Mouse (Mus musculus) right cerebral cortex, postnatal 36 days (tissue): Measurements from ENCODE around the gene Rhbdl2.

ENCODE experiments used
- DNase-seq, 2 experiments: peaks; one replicate each; pipeline ENCODE4 v3.0.0; 2022; ENCODE audit warnings: low spot score in 2 of 2, mixed read lengths in 1 of 2

Rhbdl2 gene

DNA sequence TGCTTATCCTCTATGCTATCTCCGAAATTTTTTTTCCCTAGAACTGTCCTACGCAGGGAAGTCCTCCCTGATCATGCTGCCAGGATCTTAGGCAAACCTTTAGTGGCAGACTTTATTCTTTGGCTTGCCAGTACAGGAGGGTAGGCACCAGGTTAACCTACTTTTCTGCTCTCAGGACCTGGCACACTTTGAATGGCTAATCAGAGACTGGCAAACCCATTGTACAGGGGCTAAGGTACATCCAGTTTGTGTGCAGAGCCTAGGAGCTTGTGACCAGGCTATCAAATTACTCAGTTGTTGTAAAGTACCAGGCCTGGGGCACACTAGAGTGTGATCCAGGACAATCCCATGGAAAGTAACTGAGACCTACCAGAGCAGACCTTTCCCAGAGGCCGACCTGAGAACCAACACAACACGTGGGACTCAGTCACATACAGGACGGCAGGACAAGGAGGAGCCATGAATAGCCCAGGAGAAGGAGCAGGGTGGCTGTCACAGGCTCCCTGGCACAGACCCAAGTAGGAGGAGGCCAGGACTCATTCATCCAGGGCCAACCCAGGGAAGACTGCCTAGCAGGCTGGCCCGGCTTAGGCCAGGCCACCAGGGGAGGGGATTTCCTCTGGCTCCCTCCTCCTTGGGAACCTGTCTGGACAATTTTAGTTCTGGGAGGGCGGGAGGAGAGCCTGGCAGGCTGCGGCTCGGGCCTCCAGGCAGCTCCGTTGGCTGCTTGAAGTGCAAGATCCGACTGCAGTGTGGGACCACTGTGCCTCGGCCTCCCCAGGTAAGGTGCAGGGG is at the start of gene Rhbdl2:
TSS of gene Rhbdl2 (plus strand) at position 684 of the 795 bp plus-strand sequence.
- peak; percentile 19 to 31 for DNase-seq

DNA sequence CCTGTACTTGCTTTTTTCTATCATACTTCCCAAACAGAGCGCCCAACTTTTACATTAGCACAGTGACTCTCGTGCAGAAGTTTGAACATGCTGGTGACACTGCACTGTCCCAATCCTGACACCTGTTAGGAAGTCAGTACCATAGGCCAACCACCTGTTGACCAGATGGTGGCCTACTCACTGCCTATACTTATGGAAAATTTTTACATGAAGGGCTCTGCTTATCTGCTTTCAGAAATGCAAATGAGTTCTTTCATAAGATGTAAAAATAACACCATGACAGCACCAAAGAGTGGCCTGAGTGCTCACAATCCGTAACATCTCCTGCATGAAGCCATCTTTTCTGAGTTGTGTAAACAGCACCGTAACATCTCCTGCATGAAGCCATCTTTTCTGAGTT is 49.0 kb upstream of the Rhbdl2 start:
- no peak for DNase-seq

DNA sequence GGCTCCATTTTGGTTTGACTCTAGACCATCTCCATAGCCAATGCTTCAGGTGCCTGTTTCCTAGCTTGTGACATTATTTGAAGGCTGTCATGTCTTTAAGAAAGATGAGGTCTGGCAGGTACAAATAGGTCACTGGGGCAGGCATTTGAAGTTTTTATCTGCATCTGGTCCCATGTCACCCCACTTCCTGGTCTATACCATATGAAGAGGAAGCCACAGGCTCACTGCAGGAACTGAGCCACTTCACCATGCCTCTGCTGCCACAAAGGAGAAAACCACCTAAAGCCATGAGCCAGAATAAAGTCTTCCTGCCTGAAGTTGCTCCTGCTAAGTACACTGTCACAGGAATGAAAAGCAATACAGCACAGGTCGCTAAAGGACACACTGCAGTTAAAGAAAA is 44.8 kb upstream of the Rhbdl2 start:
- no peak for DNase-seq

DNA sequence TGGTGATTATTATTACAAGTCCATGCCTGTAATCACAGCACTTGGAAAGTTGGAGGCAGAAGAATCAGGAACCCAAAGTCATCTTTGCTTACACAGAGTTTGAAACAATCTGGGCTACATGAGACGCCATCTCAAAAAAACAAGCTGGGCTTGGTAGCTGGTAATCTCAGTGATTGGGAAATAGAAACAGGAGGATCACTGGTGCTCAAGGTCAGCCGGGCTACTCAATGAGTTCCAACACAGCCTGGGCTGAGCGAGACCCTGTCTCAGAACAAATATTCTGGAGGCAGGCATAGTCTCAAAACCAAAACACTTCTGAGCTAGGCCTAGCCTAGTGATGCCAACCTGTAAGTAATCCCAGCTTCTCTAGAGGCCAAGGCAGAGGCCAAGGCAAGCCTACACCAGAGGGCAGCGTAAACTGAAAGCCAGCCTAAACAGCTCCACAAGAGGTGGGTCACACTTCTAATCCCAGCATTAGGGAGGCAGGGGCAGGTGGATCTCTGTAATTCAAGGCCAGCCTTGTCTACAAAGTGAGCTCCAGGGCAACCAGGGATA is 42.4 kb upstream of the Rhbdl2 start:
- DNase-seq: no peak

DNA sequence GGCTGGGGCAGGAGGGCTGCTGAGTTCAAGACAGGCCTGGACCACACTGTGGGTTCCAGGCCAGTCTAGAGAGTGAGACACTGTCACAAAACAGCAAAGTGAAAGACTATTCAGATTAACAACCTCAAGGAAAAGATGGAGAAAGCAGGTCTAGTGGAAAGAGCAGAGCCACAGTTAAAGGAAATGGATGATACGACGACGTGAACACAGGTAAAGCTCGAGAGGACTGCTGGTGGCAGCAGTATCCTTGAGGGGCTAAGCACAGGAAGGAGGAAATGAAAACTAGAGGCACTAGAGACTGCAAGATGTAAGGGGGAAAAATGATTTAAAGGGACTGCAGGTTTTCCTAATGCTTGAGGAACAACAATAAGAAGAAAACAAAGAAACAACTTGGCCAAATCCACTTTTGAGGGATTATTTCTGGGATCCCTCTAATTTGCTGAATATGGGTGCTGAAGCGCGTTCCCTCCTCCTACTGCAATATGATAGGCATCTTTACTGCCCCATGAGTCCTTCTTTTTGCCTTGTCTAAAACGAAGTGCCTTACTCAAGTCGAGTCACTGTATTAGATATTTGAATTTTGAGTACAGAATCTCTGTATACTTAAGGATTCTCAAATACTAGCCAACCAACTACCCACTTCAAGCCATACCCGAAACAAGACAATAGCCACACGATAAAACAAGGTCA is 38.8 kb upstream of the Rhbdl2 start:
- DNase-seq: no peak

DNA sequence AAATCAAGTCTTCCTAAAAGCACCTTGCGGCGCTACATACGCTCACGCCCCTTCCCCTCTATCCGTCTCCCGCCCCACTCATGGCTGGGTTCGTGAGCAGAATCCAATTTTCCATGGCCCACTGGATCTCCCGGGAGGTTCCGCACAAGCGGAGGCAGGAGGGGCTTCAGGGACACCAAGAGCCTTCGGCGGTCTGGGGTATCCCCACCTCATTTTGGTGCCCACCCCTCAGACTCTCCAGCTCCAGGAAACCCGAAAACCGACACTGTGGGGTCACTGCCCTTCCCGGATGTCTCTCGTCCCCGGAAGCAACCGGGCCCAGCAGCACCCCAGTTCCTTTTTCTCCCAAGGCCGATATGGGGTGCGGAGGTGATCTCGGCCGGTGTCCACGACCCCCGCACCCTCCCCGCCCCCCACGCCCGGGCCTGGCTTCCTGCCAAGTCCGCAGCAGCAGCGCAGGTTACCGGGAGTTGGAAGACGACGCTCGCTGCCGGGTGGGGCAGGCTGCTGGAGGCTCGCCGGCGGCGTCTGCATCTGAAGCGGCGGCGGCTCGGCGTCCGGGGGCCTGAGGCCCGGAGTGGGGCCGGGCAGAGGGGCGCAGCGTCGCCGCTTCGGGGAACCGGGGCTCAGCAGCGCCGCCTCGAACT is 38.1 kb upstream of the Rhbdl2 start:
- no peak for DNase-seq

DNA sequence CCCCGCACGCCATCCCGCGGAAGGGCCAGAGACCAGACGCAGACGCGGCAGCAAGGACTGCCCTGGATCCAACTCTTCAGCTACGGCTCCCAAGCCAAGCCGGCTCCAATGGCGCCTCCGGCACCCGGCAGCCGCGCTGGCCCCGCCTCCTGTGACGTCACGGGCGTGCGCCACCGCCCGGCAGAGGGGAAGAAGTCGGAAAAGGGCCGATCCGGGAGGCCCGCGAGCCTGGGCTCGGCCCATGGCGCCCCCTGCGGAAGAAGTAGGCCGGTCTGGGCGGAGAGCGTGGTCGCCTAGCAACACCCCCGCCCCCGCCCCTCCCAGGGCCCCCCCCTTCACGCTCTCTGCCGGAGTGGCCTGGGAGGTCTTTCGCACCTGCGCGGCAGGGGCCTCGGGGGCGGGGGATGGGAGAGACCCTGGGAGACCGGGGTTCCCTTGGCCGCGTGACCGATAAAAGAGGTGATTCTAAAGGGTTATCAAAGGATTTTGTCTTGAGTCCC is 37.5 kb upstream of the Rhbdl2 start, which contains the start of gene Akirin1:
TSS of gene Akirin1 (minus strand) at position 194 of the 500 bp plus-strand sequence.
- DNase-seq: peak; percentile 94 to 96

DNA sequence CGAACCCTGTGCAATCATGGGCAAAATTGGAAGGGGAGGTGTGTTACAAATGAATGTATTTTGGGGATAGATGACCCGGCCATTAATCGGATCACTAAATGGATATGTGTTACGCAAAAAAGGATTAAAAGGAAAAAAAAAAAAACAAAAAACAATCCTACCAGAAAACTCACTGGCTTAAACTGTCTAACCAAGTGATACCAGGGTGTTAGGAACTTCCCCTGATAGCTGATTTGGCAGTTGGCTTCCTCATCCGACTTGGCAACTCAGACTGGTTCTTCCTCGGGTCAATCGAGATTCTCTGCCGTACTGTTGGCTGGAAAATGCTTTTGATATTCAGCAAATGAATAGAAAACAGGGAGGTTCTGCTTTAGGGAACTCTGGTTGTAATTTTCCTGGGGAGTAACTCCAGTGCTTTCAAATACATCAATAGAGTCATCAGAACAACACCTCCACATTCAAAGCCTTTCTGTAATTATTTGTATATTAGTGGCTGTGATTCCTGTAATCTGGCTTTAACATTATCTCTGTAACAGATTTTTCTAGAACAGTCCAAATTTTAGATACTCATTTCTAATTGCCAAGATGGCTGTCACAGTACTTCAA is 36.9 kb upstream of the Rhbdl2 start:
- DNase-seq: no peak

DNA sequence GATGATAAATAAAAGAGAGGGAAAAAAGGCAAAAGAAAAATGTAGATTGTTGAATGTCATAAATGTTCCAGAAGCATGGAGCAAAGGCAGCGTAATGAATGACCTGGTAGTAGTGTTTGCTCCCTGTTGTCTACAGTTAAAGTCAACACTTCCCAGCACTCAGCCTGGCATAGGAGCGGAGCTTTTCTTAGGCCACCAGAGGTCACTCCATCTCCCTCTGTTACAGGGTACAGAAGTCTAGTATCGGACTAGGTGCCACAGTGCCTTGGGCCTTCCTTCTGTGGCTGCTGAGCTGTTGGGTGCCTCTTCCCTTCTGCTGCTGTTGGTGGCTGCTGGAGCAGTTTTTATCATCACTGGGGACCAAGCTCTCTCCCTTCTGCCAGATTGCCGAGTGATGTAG is 29.4 kb upstream of the Rhbdl2 start:
- no peak for DNase-seq

DNA sequence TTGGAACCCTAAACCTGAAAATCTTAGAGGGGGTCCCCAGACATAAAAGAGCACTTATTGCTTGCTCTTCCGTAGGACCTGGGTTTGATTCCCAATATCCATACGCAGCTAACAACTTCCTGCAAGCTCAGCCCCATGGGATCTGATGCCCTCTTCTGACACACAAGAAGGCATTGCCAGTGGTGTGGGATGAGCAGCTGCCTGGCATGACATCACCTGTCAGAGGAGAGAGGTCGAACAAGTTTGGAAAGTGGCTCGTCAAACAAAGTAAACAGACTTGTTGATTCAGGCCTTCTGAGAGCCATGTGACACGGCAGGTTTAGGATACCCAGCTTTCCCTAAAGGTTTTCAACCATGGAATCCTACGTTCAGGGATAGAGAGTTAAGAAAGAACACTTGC is 22.6 kb upstream of the Rhbdl2 start:
- no peak for DNase-seq

DNA sequence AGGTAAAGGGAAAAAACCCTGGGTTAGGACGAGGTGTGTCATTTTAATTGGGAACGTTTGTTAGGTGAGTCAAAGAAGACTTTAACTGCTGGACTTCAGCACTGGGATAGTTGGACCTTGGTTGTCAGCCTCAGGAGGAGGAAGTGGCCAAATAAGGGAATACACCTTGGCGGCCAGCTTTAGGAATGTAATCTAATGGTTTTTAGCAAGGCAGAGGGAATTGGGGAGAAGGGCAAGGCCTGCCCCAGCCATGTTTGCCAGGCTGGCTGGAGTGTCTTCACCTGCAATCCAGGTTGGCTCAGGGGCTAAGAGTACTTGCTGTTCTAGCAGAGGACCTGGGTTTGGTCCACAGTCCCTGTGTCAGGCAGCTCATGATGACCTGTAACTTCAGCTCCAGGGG is 19.9 kb upstream of the Rhbdl2 start:
- DNase-seq: no peak

DNA sequence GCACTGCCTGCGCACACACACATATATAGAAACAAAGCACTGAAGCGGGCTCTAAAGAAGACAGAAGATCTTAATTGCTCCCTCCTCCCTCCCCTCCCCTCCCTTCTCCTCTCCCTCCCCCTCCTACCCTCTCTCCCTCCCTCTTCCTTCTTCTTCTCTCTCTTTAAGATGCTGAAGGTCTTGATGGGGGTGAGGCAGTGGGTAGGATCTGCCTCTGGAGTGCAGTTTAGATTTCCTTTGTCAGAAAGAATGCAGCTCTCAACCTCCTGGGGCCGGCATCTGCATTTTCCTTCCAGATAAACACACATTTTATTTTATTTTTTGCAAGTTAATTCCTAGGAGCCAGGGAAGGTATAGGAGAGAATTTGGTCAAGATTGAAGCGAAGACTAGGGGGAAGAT is 19.4 kb upstream of the Rhbdl2 start:
- no peak for DNase-seq

DNA sequence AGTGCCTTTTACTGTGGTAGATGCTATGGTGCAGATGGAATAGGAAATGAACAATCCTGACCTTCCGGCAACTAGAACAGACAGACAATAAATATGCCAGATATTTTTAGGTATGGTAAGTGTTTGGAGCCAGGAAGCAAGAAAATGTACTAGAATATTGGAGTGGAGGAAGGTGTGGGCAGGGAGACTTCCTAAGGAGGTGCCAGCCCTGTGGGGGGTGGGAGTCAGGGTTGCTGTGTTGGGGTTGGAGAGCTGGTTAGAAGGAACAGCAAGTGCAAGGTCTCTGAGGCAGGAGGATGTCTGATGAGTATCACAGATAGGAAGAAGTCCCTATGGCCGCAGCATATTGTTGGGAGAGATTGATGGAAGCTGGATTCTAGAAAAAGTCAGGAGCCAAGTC is 5.0 kb downstream of the Rhbdl2 start:
- DNase-seq: no peak

DNA sequence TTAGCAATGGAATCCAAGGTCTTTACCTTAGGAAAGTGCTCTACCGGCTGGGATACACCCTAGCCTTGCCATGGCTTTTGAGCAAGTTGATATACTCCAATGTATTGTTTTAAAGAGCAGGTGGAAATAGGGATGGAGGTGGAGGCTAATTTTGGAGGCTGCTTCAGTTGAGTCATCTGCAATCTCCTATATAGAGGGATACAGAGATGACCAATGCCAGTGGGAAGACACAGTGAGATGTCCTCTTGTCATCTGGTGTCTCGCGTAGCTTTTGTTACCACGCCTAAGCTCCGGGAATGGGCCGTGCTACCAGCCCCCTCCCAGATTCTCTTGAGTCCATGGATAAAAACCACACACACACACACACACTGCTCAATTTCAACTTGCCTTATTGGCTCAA is 5.5 kb downstream of the Rhbdl2 start:
- DNase-seq: no peak

DNA sequence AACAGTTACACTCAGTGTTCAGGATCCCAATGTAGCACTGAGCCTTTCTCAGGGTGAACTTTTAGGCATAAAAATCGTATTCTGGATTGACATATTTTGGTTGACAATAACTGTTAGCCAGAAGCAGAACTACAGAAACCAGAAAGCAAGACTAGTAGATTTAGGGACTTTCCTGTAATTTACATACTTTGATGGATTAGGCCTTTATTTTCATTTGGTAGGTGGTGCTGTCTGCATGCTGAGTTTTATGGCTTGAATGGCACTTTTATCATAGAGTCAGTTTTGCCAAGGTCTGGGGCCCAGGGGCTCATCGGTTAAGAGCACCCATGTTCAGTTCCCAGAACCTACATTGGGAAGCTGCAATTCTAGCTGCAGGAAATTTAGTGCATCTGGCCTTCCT is 7.4 kb downstream of the Rhbdl2 start:
- no peak for DNase-seq

DNA sequence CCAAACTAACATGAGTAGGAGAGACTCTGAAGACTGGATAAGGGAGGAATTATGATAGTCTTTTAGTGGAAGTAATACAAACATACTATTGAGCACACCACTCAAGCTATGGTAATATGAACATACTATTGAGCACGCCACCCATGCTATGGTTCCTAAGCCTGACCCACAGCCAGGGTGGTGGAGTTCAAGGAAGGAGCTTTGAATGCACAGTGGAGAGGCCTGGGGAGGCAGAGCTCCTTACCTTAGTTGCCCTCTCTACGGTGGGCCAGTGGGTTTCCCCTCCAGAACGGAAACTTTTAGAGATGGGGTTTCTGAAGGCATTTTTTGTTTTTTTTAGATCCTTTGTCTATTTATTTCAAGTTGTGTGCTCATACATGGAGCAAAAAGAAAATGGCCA is 9.7 kb downstream of the Rhbdl2 start:
- no peak for DNase-seq

DNA sequence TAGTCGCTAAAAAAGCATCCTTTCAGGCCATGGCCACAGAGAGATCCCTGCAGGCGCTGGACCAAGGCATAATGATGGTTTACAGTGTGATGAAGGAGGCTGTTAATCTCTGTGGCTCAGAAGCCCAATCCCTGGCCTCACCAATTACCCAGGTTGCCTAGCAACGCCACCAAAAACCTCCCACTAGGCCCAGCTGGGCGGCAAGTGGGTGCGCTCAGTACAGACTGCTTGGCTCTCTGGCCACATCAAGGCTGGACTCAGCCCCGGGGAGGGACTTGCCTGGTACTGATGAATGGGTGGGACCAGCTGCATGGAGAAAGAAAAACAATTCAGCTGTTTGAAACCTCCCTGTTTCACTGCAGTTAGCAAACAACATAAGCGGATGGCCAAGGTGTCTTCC is 10.2 kb downstream of the Rhbdl2 start:
- peak; percentile 58 for DNase-seq

DNA sequence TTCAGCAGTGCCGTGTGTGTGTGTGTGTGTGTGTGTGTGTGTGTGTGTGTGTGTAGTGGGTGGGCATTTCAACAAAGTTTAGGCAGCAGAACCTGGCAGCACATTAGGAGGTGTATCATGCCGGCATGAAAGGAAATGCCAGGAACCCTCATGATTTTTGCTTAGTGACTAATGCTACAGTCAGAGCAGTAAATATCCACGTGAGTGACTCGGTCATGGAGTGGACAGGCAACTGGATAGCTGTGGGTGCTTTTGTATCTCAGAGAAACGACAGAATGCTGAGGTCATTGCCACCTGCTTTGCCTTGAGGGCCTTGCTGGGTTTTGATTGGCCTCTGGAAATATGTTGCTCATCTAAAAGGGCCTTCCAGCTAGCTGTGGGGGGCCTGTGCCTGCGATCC is 16.0 kb downstream of the Rhbdl2 start:
- DNase-seq: peak in 1 of 2 experiments; percentile 11

DNA sequence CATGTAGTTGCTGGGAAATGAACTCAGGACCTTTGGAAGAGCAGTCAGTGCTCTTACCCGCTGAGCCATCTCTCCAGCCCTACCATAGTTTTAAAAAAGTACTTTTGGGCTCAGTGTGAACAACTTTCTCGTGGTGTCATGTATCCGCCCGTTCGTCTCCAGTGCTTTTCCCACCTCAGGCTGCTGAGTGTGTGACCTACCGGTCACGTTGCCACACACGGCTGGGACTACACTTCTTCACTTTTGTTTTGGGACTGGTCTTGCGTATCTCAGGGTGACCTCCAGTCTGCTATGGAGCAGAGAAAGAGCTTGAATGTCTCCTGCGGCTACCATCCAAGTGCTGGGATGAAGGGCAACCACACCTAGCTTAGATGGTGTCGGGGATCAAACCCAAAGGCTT is 20.6 kb downstream of the Rhbdl2 start:
- DNase-seq: no peak

DNA sequence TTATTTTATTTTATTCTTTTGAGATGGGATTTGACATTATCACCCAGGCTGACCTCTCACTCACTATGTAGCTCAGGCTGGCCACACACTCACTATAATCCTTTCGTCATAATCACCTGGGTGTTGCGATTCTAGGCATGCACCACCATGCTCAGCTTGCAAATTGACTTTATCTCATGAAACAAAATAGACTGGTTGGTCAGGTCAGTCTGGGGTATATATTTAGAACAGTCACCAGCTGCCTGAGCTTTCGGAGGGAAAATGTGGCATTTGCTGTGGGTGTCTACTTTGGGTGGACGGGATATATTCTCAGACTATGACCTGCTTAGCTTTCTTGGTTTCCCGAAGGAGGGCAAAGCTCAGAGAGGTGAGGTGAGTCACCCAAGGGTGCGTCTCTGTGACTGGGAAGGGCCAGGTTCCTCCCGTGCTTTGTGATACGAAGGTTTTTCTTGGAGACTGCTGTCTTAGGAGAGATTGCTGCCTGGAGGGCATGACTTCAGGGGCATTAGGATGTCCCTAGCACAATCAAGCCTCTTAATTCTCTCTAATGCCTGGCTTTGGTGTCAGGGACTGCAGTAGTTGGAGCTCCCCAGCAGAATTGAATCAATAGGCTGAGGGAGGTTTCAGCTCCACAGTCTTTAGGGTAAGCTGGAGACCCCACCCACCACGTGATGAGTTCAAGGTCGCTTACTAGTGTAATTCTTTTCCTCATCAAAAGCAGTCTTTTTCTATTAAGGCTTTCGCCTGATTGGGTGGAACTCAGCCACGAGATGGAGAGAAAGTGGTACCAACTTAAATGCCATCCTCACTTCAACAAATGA is 23.0 kb downstream of the Rhbdl2 start:
- no peak for DNase-seq

DNA sequence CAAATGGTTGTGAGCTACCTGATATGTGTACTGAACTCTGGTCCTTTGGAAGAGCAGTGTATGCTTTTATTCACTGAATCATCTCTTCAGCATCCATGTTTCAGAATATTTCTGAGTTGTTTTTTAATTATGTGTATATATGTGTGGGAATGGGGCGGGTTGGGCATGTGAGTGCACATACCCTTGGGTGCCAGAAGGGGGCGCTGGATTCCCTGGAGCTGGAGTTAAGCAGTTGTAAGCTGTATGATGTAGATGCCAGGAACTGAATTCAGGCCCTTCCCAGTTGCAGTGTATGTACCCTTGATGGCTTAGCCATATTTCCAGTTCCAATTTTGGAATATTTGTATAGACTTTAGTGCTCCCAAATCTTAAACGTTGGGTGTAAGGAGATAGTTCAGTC is 24.9 kb downstream of the Rhbdl2 start:
- no peak for DNase-seq
